Mouse (Mus musculus) gastrocnemius, postnatal 4 days (tissue): ENCODE data around the gene Dnmt3a. TPM values are rescaled to one million over a fixed set of nuclear protein-coding genes. Genes with fewer than 3 reads are reported as not detected.

Experiments
- DNase-seq, 2 experiments: peaks; one replicate each; pipeline ENCODE4 v3.0.0; 2021 to 2022; ENCODE audit warnings: low spot score in 2 of 2, mixed read lengths in 2 of 2
- total RNA-seq, 2 experiments: library from RNA; stranded (reverse); gene quantifications; 2 replicates each; pipeline ENCODE4 v1.2.3; 2021

Gene Dnmt3a
- total RNA-seq, 2 experiments from 2014 or later: 155 to 169 TPM

DNA sequence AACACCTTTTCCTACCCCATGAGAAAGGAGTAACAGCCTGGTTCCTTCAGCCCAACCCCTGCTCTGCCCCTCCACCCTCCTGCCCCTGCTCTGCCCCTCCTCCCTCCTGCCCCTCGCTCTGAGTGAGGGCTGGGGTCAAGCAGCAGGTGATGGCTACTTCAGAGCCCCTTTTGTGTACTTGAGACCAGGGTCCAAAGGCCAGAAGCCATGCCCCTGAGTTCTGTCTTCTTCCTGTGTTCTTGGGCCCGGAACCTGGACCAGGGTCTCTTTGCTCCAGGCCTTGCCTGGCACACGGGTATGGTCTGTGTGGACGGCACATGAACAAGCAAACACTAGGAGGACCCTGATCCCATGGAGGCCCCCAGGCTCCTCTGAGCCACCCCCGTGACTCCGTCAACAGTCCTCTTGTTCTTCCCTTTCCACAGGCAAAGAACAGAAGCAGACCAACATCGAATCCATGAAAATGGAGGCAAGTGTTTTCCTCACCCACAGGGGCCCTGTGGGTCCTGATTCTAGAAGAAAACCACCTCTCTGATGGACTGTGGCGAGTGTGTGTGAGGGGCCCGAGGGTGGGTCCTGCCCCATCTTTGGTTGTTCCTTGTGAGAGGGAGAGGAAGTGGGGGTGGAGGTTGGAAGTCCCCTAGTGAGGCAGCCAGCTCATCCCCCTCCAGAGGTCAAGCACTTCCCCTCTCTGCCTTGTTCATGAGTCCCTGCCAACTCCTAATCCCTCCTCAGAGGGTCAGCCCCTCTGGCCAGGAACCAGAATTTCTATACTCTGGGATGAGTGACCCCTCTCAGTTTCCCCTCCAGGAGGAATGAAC, 66.8 kb downstream of the Dnmt3a start:
- DNase-seq: no peak

DNA sequence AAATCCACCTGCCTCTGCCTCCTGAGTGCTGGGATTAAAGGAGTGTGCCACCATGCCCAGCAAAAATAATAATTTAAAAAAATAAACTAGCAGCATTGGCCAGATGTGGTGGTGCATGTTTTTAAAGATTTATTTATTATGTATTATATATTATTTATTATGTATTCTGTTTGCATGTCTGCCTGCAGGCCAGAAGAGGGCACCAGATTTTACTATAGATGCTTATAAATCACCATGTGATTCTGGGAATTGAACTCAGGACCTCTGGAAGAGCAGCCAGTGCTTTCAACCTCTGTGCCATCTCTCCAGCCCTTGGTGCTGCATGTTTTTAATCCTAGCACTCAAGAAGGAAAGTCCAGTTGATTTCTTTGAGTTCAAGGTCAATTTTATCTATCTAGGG, 69.7 kb downstream of the Dnmt3a start:
- DNase-seq: no peak

DNA sequence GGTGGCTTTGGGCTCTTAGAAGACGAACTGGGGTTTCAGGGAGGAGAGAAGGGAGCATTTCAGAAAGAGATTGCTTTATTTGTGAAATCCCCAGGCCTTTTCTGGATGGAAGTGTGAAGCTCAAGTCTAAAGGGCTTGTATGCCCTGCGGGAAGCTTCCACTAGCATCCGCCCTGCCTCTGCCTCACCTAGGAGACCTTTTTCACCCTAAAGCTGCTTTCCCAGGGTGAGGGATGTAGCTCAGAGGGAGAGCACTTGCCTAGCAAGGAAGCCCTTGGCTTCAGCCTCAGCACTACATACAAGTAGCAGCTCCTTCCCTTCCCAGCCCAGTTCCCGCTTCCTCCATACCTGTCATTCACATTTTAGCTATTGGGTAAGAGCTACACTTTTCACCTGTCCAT, 71.6 kb downstream of the Dnmt3a start:
- DNase-seq: no peak

DNA sequence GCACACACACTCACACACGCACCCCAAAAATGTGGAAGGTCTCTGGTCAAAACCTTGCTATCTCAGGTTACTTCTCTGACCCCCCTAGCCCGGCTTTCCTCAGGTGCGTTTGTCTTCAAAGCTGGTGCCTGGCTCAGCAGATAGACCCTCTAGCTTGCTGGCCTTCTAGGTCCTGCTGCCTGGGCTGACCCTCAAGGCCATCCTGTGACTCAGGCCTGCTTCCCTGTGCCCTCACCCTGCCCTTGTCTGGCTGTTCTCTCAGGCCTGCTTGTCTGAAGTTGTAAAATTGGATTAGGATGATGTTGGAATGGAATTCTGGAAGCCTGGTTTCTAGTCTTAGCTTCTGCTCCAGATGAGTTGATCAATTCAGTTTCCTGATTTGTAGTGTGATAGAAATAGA, 75.7 kb downstream of the Dnmt3a start:
- DNase-seq: no peak

DNA sequence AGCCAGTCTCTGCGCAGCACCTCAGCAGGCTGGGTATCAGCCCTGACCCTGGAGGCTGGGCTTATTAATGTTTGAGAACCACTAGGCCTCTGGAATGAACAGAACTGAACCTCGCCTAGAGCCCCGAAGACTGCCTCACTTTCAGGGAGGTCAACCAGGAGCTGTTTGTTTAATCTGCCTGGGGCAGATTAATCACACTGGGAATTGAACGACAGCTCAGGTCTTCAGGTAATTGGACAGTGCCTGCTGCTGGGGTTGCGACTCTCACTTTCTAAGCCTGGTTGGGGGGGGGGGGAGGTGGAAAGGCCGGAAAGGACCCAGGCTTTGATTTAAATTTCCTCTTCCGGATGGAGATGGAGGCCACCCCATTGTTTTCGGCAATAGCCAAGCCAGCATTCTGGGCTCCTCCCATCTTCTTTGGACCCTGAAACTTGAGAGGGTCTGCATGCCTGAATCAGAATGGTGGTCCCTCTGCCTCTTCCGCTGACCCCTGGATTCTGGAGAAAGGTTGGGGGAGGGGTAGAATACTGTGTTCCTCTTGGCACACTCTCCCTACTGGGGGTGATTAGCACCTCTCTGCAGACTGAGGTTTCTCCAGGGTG, 79.2 kb downstream of the Dnmt3a start:
- no peak for DNase-seq

DNA sequence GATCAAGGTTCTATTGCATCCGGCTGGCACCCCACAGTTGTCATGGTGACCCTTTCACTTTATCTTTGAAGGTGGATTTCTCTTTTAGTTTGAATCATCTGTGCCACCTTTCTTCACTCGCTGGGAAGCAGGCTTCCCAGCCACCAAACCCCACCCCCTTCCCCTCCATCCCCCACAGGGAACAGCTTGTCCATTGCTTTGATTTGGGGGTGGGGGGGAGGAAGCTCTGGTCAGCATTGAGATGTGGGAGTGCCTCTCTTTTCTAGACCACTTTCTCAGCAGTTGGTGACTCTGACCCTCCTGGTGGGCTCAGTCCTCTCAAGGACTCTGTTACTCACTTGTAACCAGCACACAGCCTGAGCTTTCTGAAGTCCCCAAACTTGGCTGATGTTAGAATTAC, 80.8 kb downstream of the Dnmt3a start:
- DNase-seq: no peak

DNA sequence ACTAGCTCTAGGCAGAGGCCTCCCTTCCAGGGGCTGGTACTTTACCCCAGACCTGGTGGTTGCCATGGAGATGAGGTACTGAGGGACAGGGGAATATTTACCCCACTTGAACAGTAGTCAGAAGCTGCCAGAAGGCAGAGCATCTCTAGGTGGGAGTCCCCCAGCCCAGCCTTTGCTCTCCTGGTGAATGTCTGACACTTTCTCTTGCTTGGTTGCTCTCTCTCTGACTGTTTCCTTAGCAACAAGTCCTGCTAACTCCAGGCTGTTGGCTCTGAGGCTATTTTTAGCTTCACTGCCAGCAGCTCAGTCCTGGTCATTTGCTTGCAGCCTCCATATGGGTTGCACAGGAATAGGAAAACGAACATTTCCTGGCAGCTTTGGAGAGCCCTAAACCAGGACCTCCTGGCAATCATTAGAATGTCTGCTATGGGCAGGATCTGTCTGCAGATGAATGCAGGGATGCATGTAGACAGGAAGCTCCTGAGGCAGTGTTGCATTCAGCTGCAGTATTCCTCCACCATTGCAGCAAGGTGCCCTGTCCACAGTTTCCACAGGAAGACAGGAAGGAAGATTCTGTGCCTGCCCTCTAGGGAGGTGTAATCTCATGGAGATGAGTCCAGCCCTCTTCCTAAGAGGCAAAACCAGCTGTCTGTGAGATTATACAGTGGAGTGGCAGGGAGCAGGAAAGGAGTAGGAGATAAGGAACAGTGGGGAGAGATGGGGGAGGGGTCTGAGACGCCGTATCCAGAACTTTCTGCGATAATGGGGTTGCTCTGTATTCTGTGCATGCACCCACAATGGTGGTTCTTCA, 81.9 kb downstream of the Dnmt3a start:
- no peak for DNase-seq

DNA sequence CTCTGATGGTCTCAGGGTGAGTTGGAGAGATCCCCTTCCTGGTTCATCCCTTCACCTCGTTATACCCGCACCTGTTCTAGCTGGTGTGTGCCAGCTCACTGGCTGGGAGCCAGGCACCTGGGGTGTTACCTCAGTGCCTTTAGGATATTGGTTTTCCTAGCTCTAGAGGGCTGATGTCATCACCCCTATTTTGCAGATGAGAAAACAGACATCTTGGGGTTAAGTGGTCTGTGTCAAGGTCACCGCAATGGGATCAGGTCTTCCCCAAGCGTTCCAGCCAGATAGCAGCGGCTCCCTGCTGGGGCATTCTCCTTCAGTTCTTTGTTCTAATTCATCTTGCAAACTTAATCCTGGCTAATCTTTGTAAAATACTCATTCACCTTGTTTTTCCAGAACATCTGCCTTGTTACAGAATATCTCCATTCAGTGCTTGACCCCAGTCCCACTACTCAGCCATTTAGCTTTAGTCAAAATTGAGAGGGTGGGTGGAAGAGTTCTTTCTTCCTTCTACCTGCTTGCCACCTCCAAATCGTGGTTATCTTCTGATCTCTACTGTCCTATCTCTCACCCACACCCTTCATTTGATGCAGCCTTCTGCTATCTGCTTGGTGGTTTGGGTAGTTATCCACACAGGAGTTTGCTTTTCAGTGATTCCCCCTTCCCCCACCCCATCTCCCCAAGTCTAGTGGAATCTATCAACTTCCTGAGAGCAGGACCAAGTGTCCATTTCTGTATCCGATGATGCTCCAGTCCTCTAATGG, 84.2 kb downstream of the Dnmt3a start:
- DNase-seq: no peak

DNA sequence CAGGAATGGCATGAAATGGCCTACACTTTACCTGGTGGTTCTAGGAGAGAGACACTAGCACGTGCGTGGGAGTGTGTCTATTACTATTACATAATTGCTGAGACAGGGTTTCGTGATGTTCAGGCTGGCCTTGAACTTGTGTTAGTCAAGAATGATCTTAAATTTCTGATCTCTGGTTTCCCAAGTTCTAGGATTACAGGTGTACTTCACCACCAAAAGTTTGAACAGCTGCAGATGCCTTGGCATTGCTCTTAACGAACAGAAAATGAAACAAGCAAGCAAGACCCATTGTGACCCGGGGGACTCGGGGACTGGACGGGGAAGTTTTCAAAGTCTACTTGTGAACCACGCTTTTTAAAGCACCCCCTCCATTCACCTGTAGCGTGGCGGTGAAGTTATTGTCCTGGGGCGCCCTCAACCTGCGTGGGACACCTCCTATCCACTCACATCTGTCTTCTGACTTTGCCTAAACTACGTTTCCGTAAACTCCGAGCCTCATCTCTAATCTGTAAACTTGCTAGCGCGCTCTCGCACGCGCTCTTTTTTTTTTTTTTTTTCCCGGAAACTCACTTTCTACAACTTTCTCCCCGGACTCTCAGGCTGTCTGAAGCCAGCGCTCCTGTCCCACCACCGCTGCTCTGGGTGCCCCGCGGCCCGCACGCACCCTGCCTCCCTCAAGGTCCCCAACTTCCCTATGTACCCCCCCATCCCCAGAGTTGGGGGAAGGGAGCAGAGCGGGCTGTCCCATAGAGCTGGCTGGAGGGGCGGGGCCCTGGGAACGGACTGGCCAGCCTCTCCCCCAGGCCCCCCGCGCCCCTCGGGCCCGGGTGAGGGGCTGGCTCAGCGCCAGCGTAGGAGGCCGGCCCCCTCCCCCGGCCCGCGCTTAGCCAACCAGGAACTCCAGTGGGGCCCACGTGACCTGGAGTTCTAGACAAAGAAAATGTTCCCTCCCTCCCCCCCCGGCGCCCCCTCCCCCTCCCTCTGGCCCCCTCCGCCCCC, 85.2 kb downstream of the Dnmt3a start:
- peak in 1 of 2 experiments; percentile 50 for DNase-seq

DNA sequence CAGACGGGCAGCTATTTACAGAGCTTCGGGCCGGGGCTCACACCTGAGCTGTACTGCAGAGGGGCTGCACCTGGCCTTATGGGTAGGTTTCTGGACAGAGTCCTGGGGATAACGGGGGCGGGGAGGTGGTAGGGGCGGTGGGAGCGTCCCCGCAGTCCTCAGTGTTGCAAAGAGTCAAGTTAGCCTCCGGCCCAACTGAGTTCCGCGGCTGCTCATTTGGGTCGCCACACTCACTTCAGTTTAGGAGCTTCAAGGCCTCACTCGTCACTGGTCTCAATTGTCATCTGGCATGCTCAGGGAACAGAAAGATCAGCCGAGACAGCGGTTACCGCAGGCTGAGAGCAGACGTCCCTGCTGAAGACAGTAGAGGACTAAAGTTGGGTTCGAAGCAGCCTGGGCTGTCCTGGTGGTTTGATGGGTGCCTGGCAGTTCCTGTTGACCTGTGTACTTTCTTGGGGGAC, 86.0 kb downstream of the Dnmt3a start:
- no peak for DNase-seq

DNA sequence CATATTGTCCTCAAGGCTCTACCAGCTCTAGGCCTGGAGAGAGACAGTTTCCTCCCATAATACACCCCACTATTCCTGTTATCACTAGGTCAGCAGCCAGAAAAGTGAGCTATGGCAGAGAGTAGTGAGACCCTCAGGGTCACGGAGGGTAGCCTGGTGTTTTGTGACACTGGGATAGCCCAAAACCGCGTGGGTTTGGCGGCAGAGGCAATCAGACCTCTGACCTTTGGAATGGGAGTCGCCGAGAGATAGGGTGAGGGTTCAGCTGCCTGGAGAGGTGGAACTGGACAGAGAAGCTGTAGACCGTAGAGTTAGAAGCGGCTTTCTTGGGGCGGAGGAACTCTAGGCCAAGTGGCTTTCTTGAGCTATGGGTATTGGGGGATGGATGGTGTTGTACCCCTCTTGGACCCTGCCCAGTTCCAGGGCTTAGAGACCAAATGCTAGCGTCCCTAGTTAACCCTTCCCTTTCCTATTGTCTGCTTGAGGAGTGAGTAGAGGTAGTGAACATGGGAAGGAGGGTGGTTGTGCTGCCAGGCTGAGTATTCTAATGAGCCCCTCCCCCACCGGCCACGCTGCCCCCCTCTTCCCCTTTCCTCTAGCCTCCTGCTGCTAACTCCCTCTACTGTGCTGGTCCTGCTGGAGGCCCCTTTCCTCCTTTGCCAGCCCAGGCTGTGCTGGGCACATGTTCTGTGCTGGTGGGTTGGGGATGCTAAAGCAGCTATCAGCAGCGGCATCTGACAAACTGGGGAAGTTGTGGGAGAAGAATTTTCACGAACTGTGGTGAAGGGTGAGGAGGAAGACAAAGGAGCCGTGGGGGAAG, 86.6 kb downstream of the Dnmt3a start:
- no peak for DNase-seq

DNA sequence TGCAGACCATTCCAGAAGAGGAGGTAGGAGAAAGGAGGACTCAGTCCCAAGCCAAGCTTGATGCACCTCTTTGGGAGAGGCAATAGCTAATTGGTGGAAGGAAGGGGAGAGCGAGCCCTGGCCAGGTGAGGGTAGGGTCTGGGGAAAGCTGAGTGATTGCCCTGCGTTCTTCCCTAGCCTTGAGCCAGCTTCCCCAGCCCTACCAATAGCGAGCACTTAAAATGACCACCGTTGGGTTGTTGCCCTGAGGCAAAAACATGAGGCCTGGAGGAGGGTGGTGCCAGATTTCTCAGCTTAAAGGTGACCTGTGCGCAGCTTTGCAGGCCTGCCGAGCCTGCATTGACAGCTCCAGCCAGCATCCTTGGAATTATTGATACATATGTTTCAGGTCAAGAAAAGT, 87.5 kb downstream of the Dnmt3a start:
- no peak for DNase-seq

DNA sequence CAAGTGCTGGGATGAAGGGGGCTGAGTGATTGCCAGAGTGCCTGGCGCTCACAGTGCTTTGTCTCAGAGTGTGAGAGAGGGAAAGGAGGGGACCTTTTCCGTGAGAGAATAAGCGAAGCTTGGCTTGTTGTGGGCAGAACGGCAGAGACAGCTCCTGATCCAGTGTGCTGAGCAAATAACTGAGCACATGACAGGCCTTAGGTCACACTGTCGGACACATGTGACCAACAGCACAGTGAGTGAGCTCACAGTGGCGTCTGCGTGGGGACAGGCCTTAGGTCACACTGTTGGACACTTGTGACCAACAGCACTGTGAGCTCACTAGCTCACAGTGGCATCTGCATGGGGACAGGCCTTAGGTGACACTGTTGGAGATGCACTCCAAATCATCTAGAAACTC, 88.7 kb downstream of the Dnmt3a start:
- DNase-seq: no peak

DNA sequence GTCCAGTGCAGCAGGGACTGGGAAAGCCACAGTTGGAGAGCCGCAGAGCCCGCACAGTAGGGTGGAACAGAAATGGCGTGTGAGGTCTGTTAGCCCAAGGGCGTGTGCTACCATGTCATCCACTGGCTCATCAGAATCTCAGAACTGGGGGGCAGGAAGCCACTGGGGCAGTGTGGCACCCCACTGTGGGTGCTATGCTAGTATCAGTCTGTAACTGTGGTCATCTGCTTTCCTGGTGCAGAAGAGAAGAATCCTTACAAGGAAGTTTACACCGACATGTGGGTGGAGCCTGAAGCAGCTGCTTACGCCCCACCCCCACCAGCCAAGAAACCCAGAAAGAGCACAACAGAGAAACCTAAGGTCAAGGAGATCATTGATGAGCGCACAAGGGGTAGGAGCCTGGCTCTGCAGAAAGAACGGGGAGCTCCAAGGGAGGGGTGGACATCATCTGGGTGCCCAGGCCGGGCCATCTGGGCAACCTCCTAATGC, 91.3 kb downstream of the Dnmt3a start:
- DNase-seq: no peak

DNA sequence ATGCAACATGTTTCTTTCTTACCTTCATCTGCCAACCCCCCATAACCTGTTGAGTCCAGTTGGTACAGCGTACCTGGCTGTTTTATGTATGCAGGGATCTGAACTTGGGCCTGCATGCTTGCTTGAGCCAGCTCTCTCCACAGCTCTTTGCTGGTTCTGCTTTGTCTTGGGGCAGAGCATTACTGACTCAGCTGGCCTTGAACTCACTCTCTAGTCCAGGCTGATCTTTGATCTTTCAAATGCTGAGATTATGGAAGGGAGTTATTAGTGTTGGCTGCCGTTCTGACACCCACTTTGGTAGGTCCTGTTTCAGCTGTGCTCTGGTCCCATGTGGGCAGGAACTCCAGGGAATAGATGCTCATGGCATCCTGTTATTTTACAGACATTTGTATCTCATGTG, 93.0 kb downstream of the Dnmt3a start:
- no peak for DNase-seq

DNA sequence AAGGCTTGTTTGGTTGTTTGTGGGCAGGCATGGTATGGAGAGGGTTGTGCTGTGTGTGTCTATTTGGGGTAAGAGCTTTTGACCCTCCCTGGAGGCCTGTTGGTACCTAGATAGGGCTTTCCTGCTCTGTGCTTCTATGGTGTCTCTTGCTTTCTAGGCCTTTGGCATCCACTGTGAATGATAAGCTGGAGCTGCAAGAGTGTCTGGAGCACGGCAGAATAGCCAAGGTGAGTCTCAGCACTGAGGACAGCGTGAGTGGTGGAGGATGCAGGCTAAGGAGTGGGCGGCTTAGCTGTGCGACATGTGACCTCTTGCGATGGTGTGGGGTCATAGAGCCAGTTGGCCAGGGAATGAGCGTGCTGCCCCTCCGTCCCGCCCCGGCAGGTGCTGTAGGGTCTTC, 99.6 kb downstream of the Dnmt3a start:
- DNase-seq: no peak

DNA sequence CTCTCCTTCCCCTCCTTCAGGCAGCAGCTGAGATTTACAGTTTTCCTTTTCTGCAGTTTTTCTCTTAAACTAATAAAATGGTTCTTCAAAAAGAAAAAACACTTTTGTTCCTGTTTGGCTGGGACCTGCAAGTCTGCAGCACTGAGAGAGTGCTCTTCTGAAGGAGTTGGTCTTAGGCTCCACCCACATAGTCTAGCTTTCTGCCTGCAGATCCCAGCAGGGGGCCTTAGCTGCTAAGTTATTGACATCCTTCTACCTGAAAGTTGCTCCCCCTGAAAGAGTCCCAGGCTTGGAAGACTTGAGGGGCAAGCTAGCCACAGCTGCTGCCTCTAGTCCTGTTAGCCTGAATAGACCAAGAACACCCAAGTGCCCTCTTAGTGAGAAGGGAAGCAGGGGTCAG, 100.5 kb downstream of the Dnmt3a start:
- no peak for DNase-seq

DNA sequence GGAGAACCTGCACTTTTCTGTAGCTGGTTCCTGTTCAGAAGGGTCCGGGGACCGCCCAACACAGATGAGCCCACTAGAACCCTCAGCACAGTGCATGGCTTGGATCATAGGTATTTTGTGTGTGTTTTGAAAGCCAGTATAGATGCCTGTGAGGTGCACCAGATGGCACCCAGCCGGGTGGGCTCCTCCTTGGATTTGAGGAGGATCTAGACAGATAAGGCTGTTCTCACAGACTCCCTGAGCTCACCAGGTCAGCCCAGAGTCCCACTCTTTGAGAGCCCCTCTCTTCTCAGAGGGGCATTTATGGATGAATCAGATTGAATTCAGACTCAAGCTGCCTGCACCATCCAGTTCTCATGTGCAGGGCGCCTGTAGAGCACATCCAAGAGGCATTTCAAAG, 101.2 kb downstream of the Dnmt3a start:
- no peak for DNase-seq

DNA sequence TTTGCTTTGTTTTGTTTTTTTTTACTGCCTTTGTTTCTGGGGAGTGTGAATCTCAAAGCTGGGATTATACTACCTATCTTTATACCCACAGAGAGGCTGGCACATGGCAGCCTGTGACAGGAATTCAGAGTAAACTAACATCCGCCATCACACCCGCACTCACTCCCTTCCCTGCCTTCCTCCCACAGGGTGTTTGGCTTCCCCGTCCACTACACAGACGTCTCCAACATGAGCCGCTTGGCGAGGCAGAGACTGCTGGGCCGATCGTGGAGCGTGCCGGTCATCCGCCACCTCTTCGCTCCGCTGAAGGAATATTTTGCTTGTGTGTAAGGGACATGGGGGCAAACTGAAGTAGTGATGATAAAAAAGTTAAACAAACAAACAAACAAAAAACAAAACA, 101.6 kb downstream of the Dnmt3a start:
- DNase-seq: no peak
